Mouse (Mus musculus) stomach, embryonic 16.5 days (tissue): ENCODE data around the gene Olfr709-ps1. TPM values are rescaled to one million over a fixed set of nuclear protein-coding genes. Genes with fewer than 3 reads are reported as not detected.

Experiments used
- ATAC-seq: fragments of 200-750 bp; cut with Nextera tagmentation; 2 replicates; pipeline ENCODE4 v1.8.0; 2017; ENCODE audit warnings: moderate number of reproducible peaks, moderate TSS enrichment; ENCODE audit not compliant: insufficient read depth, low FRiP score
- H3K27ac ChIP-seq: fragments of 300-500 bp; sonication (generic); 2 replicates; pipeline ENCODE4 v1.5.1; 2014; ENCODE audit warnings: low read length
- H3K27me3 ChIP-seq: fragments of 300-500 bp; sonication (generic); 2 replicates; pipeline ENCODE4 v1.6.1; 2014; ENCODE audit warnings: low read length, control low read depth, mixed read lengths; ENCODE audit not compliant: control insufficient read depth, insufficient read depth
- H3K36me3 ChIP-seq: fragments of 300-500 bp; sonication (generic); 2 replicates; pipeline ENCODE4 v1.6.1; 2014; ENCODE audit warnings: low read length; ENCODE audit not compliant: control insufficient read depth, insufficient read depth
- H3K4me1 ChIP-seq: fragments of 300-500 bp; sonication (generic); 2 replicates; pipeline ENCODE4 v1.6.1; 2014; ENCODE audit warnings: low read length, control low read depth, mixed read lengths; ENCODE audit not compliant: control insufficient read depth, insufficient read depth
- H3K4me2 ChIP-seq: fragments of 300-500 bp; sonication (generic); 2 replicates; pipeline ENCODE4 v1.6.1; 2014; ENCODE audit warnings: low read depth, low read length, mixed read lengths
- H3K4me3 ChIP-seq: fragments of 300-500 bp; sonication (generic); replicated peaks from 2 replicates; pipeline ENCODE4 v1.5.1; 2014; ENCODE audit warnings: mild to moderate bottlenecking, low read length
- H3K9ac ChIP-seq: fragments of 300-500 bp; sonication (generic); 2 replicates; pipeline ENCODE4 v1.6.1; 2014; ENCODE audit warnings: low read length
- H3K9me3 ChIP-seq: fragments of 300-500 bp; sonication (generic); replicated peaks from 2 replicates; pipeline ENCODE4 v1.6.1; 2016; ENCODE audit warnings: low read length, control low read depth; ENCODE audit not compliant: control insufficient read depth
- WGBS: fragments of 180-500 bp; shearing (Covaris S2); extraction: QIAGEN DNeasy Blood & Tissue Kit; methylation state at CpG from one replicate; pipeline ENCODE4 v1.1.7; 2014; 5-methylcytosine and 5-hydroxymethylcytosine counted together
- polyA plus RNA-seq: library from polyadenylated mRNA; unstranded; fragments of >200 nt; fragmentation: Nextera tagmentation; extraction: Ambion mirVana; gene quantifications from 2 replicates; pipeline ENCODE4 v1.2.1, GENCODE M21; 2015

Gene Olfr709-ps1
- polyA plus RNA-seq, 1 experiment from 2014 or later, result not detected

DNA sequence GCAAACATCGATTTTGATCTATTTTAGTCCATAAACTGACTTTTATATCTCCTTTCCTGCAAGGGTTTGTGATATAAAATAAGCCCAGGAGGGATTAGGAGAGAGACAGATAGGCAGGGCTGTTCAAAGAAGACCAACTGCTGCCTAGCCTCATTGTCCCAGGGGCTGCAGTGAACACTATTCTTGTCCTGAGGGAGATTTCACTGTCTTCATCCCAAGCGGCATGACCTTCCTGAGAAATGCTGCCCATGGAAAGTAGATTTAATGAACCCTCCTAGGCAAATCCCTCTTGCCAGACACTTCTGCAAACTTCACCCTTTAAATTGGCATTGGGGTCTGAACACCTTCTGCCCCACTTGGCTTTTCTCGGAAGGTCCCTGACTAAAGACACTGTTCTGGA, 55.2 kb downstream of the Olfr709-ps1 start, which contains the start of gene Olfr705:
TSS of gene Olfr705 (minus strand) at position 101 of the 400 bp plus-strand sequence.
- no peaks in the 10 kb centered on the region for H3K4me1 ChIP-seq
- no peaks in the 10 kb centered on the region for H3K9me3 ChIP-seq
- ATAC-seq, result no peak
- H3K4me3 ChIP-seq, result no peak within 1 kb of the TSS
- WGBS, result 78% methylated on average over 3 of the region's 3 CpGs
- H3K36me3 ChIP-seq, result no peaks in the 10 kb centered on the region
- no peaks in the 10 kb centered on the region for H3K27me3 ChIP-seq
- no peak within 1 kb of the TSS for H3K27ac ChIP-seq
- no peak within 1 kb of the TSS for H3K9ac ChIP-seq
- no peak within 1 kb of the TSS for H3K4me2 ChIP-seq

Other genes with a start within 250 kb of the Olfr709-ps1 start
- not detected in 2 replicates for gene Olfr694, start 240.4 kb downstream of the Olfr709-ps1 start, polyA plus RNA-seq
- gene Olfr695, start 215.8 kb downstream of the Olfr709-ps1 start, polyA plus RNA-seq, result not detected in 2 replicates
- gene Olfr697, start 189.8 kb downstream of the Olfr709-ps1 start, polyA plus RNA-seq, result not detected in 2 replicates
- gene Olfr698, start 176.8 kb downstream of the Olfr709-ps1 start, polyA plus RNA-seq, result not detected in 2 replicates
- not detected in 2 replicates for gene Olfr699, start 139.0 kb downstream of the Olfr709-ps1 start, polyA plus RNA-seq
- not detected in 2 replicates for gene Olfr700, start 123.4 kb downstream of the Olfr709-ps1 start, polyA plus RNA-seq
- gene Olfr701, start 118.1 kb downstream of the Olfr709-ps1 start, polyA plus RNA-seq, result not detected in 2 replicates
- not detected in 2 replicates for gene Olfr702, start 98.3 kb downstream of the Olfr709-ps1 start, polyA plus RNA-seq
- gene Olfr703, start 88.9 kb downstream of the Olfr709-ps1 start, polyA plus RNA-seq, result not detected in 2 replicates
- not detected in 2 replicates for gene Olfr704, start 69.0 kb downstream of the Olfr709-ps1 start, polyA plus RNA-seq
- gene Olfr705, start 55.3 kb downstream of the Olfr709-ps1 start, polyA plus RNA-seq, result not detected in 2 replicates
- not detected in 2 replicates for gene Olfr706, start 44.1 kb downstream of the Olfr709-ps1 start, polyA plus RNA-seq
- gene Olfr707, start 31.0 kb downstream of the Olfr709-ps1 start, polyA plus RNA-seq, result not detected in 2 replicates
- gene Olfr1532-ps1, start 24.2 kb downstream of the Olfr709-ps1 start, polyA plus RNA-seq, result not detected in 2 replicates
- not detected in 2 replicates for gene Olfr710, start 16.1 kb upstream of the Olfr709-ps1 start, polyA plus RNA-seq
- gene Olfr6, start 31.7 kb upstream of the Olfr709-ps1 start, polyA plus RNA-seq, result not detected in 2 replicates
- gene Olfr711, start 43.2 kb upstream of the Olfr709-ps1 start, polyA plus RNA-seq, result not detected in 2 replicates
- gene Olfr2, start 73.9 kb upstream of the Olfr709-ps1 start, polyA plus RNA-seq, result not detected in 2 replicates
- not detected in 2 replicates for gene Olfr713, start 99.0 kb upstream of the Olfr709-ps1 start, polyA plus RNA-seq
- not detected in 2 replicates for gene Olfr714, start 138.8 kb upstream of the Olfr709-ps1 start, polyA plus RNA-seq
- not detected in 2 replicates for gene Olfr17, start 161.0 kb upstream of the Olfr709-ps1 start, polyA plus RNA-seq
- not detected in 2 replicates for gene Olfr715b, start 178.2 kb upstream of the Olfr709-ps1 start, polyA plus RNA-seq
- not detected in 2 replicates for gene Olfr715, start 198.9 kb upstream of the Olfr709-ps1 start, polyA plus RNA-seq
- not detected in 2 replicates for gene Olfr716, start 206.1 kb upstream of the Olfr709-ps1 start, polyA plus RNA-seq
- not detected in 2 replicates for gene Nlrp14, start 234.8 kb upstream of the Olfr709-ps1 start, polyA plus RNA-seq